Mouse (Mus musculus) kidney, postnatal 36 days (tissue): ENCODE data around the gene Spint1.

Experiments used
- DNase-seq, 2 experiments: peaks; one replicate each; pipeline ENCODE4 v3.0.0; 2021 to 2022; ENCODE audit warnings: mixed read lengths in 2 of 2

Gene Spint1

GRCm38 (mm10) chr2:119245246-119245645 lies 8.1 kb downstream of the Spint1 start:
- no peak for DNase-seq

- DNase-seq, result no peak
Measured at GRCm38 (mm10) chr2:119247904-119248303, 10.7 kb downstream of the Spint1 start.

- DNase-seq, result peak; percentile 46 to 52
Measured at GRCm38 (mm10) chr2:119249592-119250061, 12.5 kb downstream of the Spint1 start.

GRCm38 (mm10) chr2:119250377-119250776 lies 13.2 kb downstream of the Spint1 start:
- DNase-seq, result no peak

- peak; percentile 90 to 96 for DNase-seq
Measured at GRCm38 (mm10) chr2:119250826-119251478, 13.8 kb downstream of the Spint1 start.

- no peak for DNase-seq
Measured at GRCm38 (mm10) chr2:119254976-119255375, 17.8 kb downstream of the Spint1 start.

GRCm38 (mm10) chr2:119260518-119260917 lies 23.4 kb downstream of the Spint1 start:
- no peak for DNase-seq

- DNase-seq, result no peak
Measured at GRCm38 (mm10) chr2:119261326-119261725, 24.2 kb downstream of the Spint1 start.

- peak; percentile 87 to 88 for DNase-seq
Measured at GRCm38 (mm10) chr2:119262978-119263377, 25.8 kb downstream of the Spint1 start.

- no peak for DNase-seq
Measured at GRCm38 (mm10) chr2:119263813-119264212, 26.7 kb downstream of the Spint1 start.

- DNase-seq, result peak; percentile 38 to 63
Measured at GRCm38 (mm10) chr2:119270286-119270642, 33.1 kb downstream of the Spint1 start.

- peak; percentile 83 to 88 for DNase-seq
Measured at GRCm38 (mm10) chr2:119270643-119271331, 33.6 kb downstream of the Spint1 start, which contains the start of gene Rhov. Gene Rhov, minus strand, starts transcription at chr2:119271272.

GRCm38 (mm10) chr2:119274126-119274525 lies 37.0 kb downstream of the Spint1 start:
- peak; percentile 59 to 77 for DNase-seq

- DNase-seq, result no peak
Measured at GRCm38 (mm10) chr2:119276926-119277325, 39.8 kb downstream of the Spint1 start.

GRCm38 (mm10) chr2:119277810-119278209 lies 40.6 kb downstream of the Spint1 start:
- DNase-seq, result no peak

- DNase-seq, result no peak
Measured at GRCm38 (mm10) chr2:119281899-119282565, 44.9 kb downstream of the Spint1 start.

GRCm38 (mm10) chr2:119287372-119287771 lies 50.2 kb downstream of the Spint1 start:
- no peak for DNase-seq

- DNase-seq, result peak; percentile 97 to 99
Measured at GRCm38 (mm10) chr2:119288270-119288882, 51.2 kb downstream of the Spint1 start, which contains the start of gene Vps18. Gene Vps18, plus strand, starts transcription at chr2:119288740.

GRCm38 (mm10) chr2:119289014-119289416 lies 51.9 kb downstream of the Spint1 start:
- DNase-seq, result peak in 1 of 2 experiments; percentile 25

- no peak for DNase-seq
Measured at GRCm38 (mm10) chr2:119292281-119292680, 55.1 kb downstream of the Spint1 start.

- DNase-seq, result no peak
Measured at GRCm38 (mm10) chr2:119292852-119293251, 55.7 kb downstream of the Spint1 start.

GRCm38 (mm10) chr2:119293311-119293710 lies 56.1 kb downstream of the Spint1 start:
- no peak for DNase-seq

GRCm38 (mm10) chr2:119293776-119294390 lies 56.7 kb downstream of the Spint1 start:
- DNase-seq, result peak in 1 of 2 experiments; percentile 36
